Mouse (Mus musculus) ES-E14 (cell line): ENCODE data around the gene Mark1.

Source experiments
- CHD2 ChIP-seq: IDR thresholded peaks from 2 replicates; pipeline ENCODE4 v1.6.1; 2014; ENCODE audit warnings: mild to moderate bottlenecking, low read depth, low read length, inconsistent platforms
- HCFC1 ChIP-seq: IDR thresholded peaks from 2 replicates; pipeline ENCODE4 v1.6.1; 2012; ENCODE audit warnings: low read length, inconsistent platforms, borderline replicate concordance; ENCODE audit not compliant: insufficient read depth
- MAFK ChIP-seq: IDR thresholded peaks from 2 replicates; pipeline ENCODE4 v1.6.1; 2014; ENCODE audit warnings: mild to moderate bottlenecking, low read depth, low read length, inconsistent platforms; ENCODE audit not compliant: insufficient read depth
- ZC3H11A ChIP-seq: IDR thresholded peaks from 2 replicates; pipeline ENCODE4 v1.6.1; 2012; ENCODE audit warnings: low read depth, mild to moderate bottlenecking, inconsistent platforms, low read length, borderline replicate concordance
- ZNF384 ChIP-seq: IDR thresholded peaks from 2 replicates; pipeline ENCODE4 v1.6.1; 2012; ENCODE audit warnings: low read depth, low read length, inconsistent platforms

DNA sequence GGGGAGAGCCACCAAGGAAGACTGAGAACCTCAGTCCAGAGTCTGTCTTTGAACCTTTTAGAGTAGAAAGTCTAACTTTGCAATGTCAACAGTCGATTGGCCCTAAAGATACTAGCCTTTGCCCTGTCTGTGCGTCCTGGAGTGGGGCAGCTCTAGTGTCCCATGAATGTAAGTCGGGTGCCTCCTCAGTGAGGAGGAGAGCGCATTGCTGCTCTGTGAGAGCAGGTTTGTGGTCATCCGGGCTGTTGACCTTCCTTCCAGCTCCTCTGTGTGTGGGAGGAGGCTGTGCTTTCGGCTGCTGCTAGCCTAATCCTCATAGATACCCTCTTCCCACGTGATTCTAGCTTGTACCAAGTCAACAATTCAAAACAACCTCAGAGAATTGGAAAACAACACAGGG, 148.2 kb downstream of the Mark1 start:
- TF ChIP-seq HCFC1: no peak
- no peak for TF ChIP-seq ZNF384
- no peak for TF ChIP-seq MAFK
- TF ChIP-seq ZC3H11A: no peak
- TF ChIP-seq CHD2: no peak
